Mouse (Mus musculus) thymus, adult 18-20 months (tissue): ENCODE results near the gene Per2.

ENCODE experiments used
- DNase-seq, 2 experiments: peaks; one replicate each; pipeline ENCODE4 v3.0.0; 2022; ENCODE audit warnings: mixed read lengths in 2 of 2

The Per2 gene

GRCm38 (mm10) chr1:91429212-91429611 is 29.9 kb downstream of the Per2 start:
- no peak for DNase-seq

GRCm38 (mm10) chr1:91428614-91429013 is 30.5 kb downstream of the Per2 start:
- peak; percentile 39 to 44 for DNase-seq

GRCm38 (mm10) chr1:91426397-91426796 is 32.7 kb downstream of the Per2 start:
- DNase-seq, result no peak

GRCm38 (mm10) chr1:91420601-91421065 is 38.5 kb downstream of the Per2 start:
- DNase-seq, result no peak

GRCm38 (mm10) chr1:91419862-91420600 is 39.1 kb downstream of the Per2 start:
- no peak for DNase-seq

- DNase-seq, result no peak
Measured at GRCm38 (mm10) chr1:91417991-91418390, 41.1 kb downstream of the Per2 start.

- no peak for DNase-seq
Measured at GRCm38 (mm10) chr1:91415311-91415710, 43.8 kb downstream of the Per2 start.

- no peak for DNase-seq
Measured at GRCm38 (mm10) chr1:91414903-91415302, 44.2 kb downstream of the Per2 start.

GRCm38 (mm10) chr1:91413898-91414594 is 45.1 kb downstream of the Per2 start, which contains the start of gene Hes6:
Gene Hes6, minus strand, starts transcription at chr1:91414038.
- peak; percentile 48 to 55 for DNase-seq

- DNase-seq, result no peak
Measured at GRCm38 (mm10) chr1:91413536-91413897, 45.6 kb downstream of the Per2 start.

GRCm38 (mm10) chr1:91413030-91413506 is 46.1 kb downstream of the Per2 start:
- DNase-seq, result peak; percentile 94 to 97

GRCm38 (mm10) chr1:91412286-91413029 is 46.7 kb downstream of the Per2 start:
- DNase-seq, result peak in 1 of 2 experiments; percentile 49

- DNase-seq, result no peak
Measured at GRCm38 (mm10) chr1:91411631-91412285, 47.4 kb downstream of the Per2 start.

- no peak for DNase-seq
Measured at GRCm38 (mm10) chr1:91407819-91408218, 51.3 kb downstream of the Per2 start.

- no peak for DNase-seq
Measured at GRCm38 (mm10) chr1:91405406-91406169, 53.5 kb downstream of the Per2 start.

- no peak for DNase-seq
Measured at GRCm38 (mm10) chr1:91404976-91405375, 54.1 kb downstream of the Per2 start.

- peak; percentile 62 to 71 for DNase-seq
Measured at GRCm38 (mm10) chr1:91398260-91399062, 60.7 kb downstream of the Per2 start, which contains the start of gene Ilkap. Gene Ilkap, minus strand, starts transcription at chr1:91398815.

GRCm38 (mm10) chr1:91397927-91398259 is 61.2 kb downstream of the Per2 start:
- DNase-seq, result no peak

- no peak for DNase-seq
Measured at GRCm38 (mm10) chr1:91390369-91390768, 68.8 kb downstream of the Per2 start.

- no peak for DNase-seq
Measured at GRCm38 (mm10) chr1:91381091-91381471, 78.0 kb downstream of the Per2 start.

- DNase-seq, result no peak
Measured at GRCm38 (mm10) chr1:91380453-91381090, 78.6 kb downstream of the Per2 start.
